Mouse (Mus musculus) neural tube, embryonic 11.5 days (tissue): ENCODE measurements around the gene Gm45837. TPM values are rescaled to one million over a fixed set of nuclear protein-coding genes. Genes with fewer than 3 reads are reported as not detected.
"Not testable (repeated sequence)": the region's sequence is repeated elsewhere in the genome, so short reads cannot be mapped to it uniquely, and the experiment has no call there.

Experiments
- ATAC-seq: fragments of 200-750 bp; cut with Nextera tagmentation; 2 replicates; pipeline ENCODE4 v1.8.0; 2017; ENCODE audit warnings: moderate number of reproducible peaks, mild to moderate bottlenecking, moderate TSS enrichment, moderate library complexity; ENCODE audit not compliant: insufficient read depth, low FRiP score, low TSS enrichment
- DNase-seq: peaks from one replicate; pipeline ENCODE4 v3.0.0-alpha.2; 2015; ENCODE audit warnings: low spot score
- H3K27ac ChIP-seq: fragments of 300-500 bp; sonication (generic); 2 replicates; pipeline ENCODE4 v1.5.1; 2014; ENCODE audit warnings: low read depth, mild to moderate bottlenecking, low read length
- H3K27me3 ChIP-seq: fragments of 300-500 bp; sonication (generic); 2 replicates; pipeline ENCODE4 v1.6.1; 2014; ENCODE audit warnings: mild to moderate bottlenecking, low read length, mixed read lengths; ENCODE audit not compliant: control insufficient read depth, insufficient read depth
- H3K36me3 ChIP-seq: fragments of 300-500 bp; sonication (generic); 2 replicates; pipeline ENCODE4 v1.6.1; 2014; ENCODE audit warnings: mild to moderate bottlenecking, low read length, moderate library complexity, mixed read lengths; ENCODE audit not compliant: control insufficient read depth, insufficient read depth
- H3K4me1 ChIP-seq: fragments of 300-500 bp; sonication (generic); 2 replicates; pipeline ENCODE4 v1.6.1; 2014; ENCODE audit warnings: low read length, mixed read lengths; ENCODE audit not compliant: control insufficient read depth, insufficient read depth
- H3K4me2 ChIP-seq: fragments of 300-500 bp; sonication (generic); 2 replicates; pipeline ENCODE4 v1.6.1; 2014; ENCODE audit warnings: low read depth, mild to moderate bottlenecking, moderate library complexity
- H3K4me3 ChIP-seq: fragments of 300-500 bp; sonication (generic); 2 replicates; pipeline ENCODE4 v1.5.1; 2014; ENCODE audit warnings: low read depth, low read length
- H3K9ac ChIP-seq: fragments of 300-500 bp; sonication (generic); 2 replicates; pipeline ENCODE4 v1.6.1; 2014; ENCODE audit warnings: mild to moderate bottlenecking, low read length
- H3K9me3 ChIP-seq: fragments of 300-500 bp; sonication (generic); 2 replicates; pipeline ENCODE4 v1.6.1; 2016; ENCODE audit warnings: low read length; ENCODE audit not compliant: control insufficient read depth
- WGBS: fragments of 180-500 bp; shearing (Covaris S2); extraction: QIAGEN DNeasy Blood & Tissue Kit; methylation state at CpG from one replicate; pipeline ENCODE4 v1.1.7; 2014; 5-methylcytosine and 5-hydroxymethylcytosine counted together
- microRNA counts: library from miRNA; unstranded; fragments of <30 nt; microRNA quantifications from one replicate; lab custom pipeline; 2015
- microRNA-seq: library from miRNA; unstranded; fragments of <30 nt; microRNA quantifications from one replicate; pipeline ENCODE4, GENCODE M21; 2016
- polyA plus RNA-seq: library from polyadenylated mRNA; unstranded; fragments of >200 nt; fragmentation: Nextera tagmentation; extraction: Ambion mirVana; gene quantifications from 2 replicates; pipeline ENCODE4 v1.2.1, GENCODE M21; 2014

Gene Gm45837
- polyA plus RNA-seq, 1 experiment from 2014 or later = not detected

GRCm38 (mm10) chr7:101559393-101559792 lies 148.7 kb downstream of the Gm45837 start:
- not testable (repeated sequence) for H3K36me3 ChIP-seq, H3K27me3 ChIP-seq, H3K27ac ChIP-seq, DNase-seq, H3K4me2 ChIP-seq, ATAC-seq, H3K9me3 ChIP-seq, H3K4me3 ChIP-seq, H3K9ac ChIP-seq, H3K4me1 ChIP-seq
- WGBS = 84% methylated on average over 5 of the region's 5 CpGs

MicroRNA genes within 50 kb of the gene (microRNA counts, 519-probe panel; counts per million panel counts)
- microRNA mmu-miR-139-3p (lab: Ali Mortazavi, UCI) = 171 counts per million, percentile 57 among the panel's probes with 10 or more counts
- microRNA mmu-miR-139-5p (lab: Ali Mortazavi, UCI) = 171 counts per million, percentile 57 among the panel's probes with 10 or more counts

Small RNA genes within 50 kb of the gene (microRNA-seq; reads per million reads assigned to microRNA genes)
- gene Mir139 = 2,392 reads per million, percentile 84 among the genes with 10 or more reads in this experiment

Other genes starting within 250 kb of the Gm45837 start
- 7.2 and 9.5 TPM in 2 replicates for gene Atg16l2, start 108.6 kb upstream of the Gm45837 start, polyA plus RNA-seq
- gene Stard10, start 93.8 kb upstream of the Gm45837 start, polyA plus RNA-seq = 7.0 and 8.0 TPM in 2 replicates
- gene Arap1, start 62.8 kb upstream of the Gm45837 start, polyA plus RNA-seq = 11.2 and 12.3 TPM in 2 replicates
- gene Pde2a, start 10.8 kb downstream of the Gm45837 start, polyA plus RNA-seq = 23.2 and 26.2 TPM in 2 replicates
- not detected in 2 replicates for gene Art2b, start 174.7 kb downstream of the Gm45837 start, polyA plus RNA-seq